Mouse (Mus musculus) heart, embryonic 14.5 days (tissue): ENCODE measurements at regions not wholly inside any gene's neighbourhood (a gene's known extent, or its start where the extent isn't known, plus 50 kb on each side); places are given as distances from the start of the nearest gene placed in this dataset.
"Not testable (repeated sequence)": the region's sequence is repeated elsewhere in the genome, so short reads cannot be mapped to it uniquely, and the experiment has no call there.

Experiments
- ATAC-seq: fragments of 200-750 bp; cut with Nextera tagmentation; 2 replicates; pipeline ENCODE4 v1.8.0; 2017; ENCODE audit warnings: low read depth, moderate TSS enrichment; ENCODE audit not compliant: insufficient number of reproducible peaks, insufficient read depth, low FRiP score
- H3K27ac ChIP-seq, 2 experiments: fragments of 200-500 bp in 1 of 2; fragments of 300-500 bp in 1 of 2; sonication (generic) in 1 of 2; replicated peaks in 1 of 2; 2 replicates each; pipeline ENCODE4 v1.5.1; 2012 to 2014; ENCODE audit warnings: low read depth in 2 of 2, low read length in 2 of 2, control low read depth in 1 of 2, mild to moderate bottlenecking in 1 of 2, mixed read lengths in 1 of 2; ENCODE audit not compliant: control insufficient read depth in 1 of 2, insufficient read depth in 1 of 2
- H3K27me3 ChIP-seq: fragments of 300-500 bp; sonication (generic); 2 replicates; pipeline ENCODE4 v1.6.1; 2014; ENCODE audit warnings: mild to moderate bottlenecking, low read length, control low read depth; ENCODE audit not compliant: control insufficient read depth, insufficient read depth
- H3K36me3 ChIP-seq: fragments of 300-500 bp; sonication (generic); 2 replicates; pipeline ENCODE4 v1.6.1; 2014; ENCODE audit warnings: mild to moderate bottlenecking, control low read depth, low read length, mixed read lengths; ENCODE audit not compliant: control insufficient read depth, insufficient read depth
- H3K4me1 ChIP-seq, 2 experiments: fragments of 200-500 bp in 1 of 2; fragments of 300-500 bp in 1 of 2; sonication (generic) in 1 of 2; 2 replicates each; pipeline ENCODE4 v1.6.1; 2012 to 2014; ENCODE audit warnings: low read length in 2 of 2, control low read depth in 1 of 2, mixed read lengths in 1 of 2; ENCODE audit not compliant: control insufficient read depth in 2 of 2, insufficient read depth in 2 of 2
- H3K4me2 ChIP-seq: fragments of 300-500 bp; sonication (generic); 2 replicates; pipeline ENCODE4 v1.6.1; 2014; ENCODE audit warnings: mild to moderate bottlenecking, low read length
- H3K4me3 ChIP-seq, 2 experiments: fragments of 200-500 bp in 1 of 2; fragments of 300-500 bp in 1 of 2; sonication (generic) in 1 of 2; 2 replicates each; pipeline ENCODE4 v1.5.1; 2012 to 2014; ENCODE audit warnings: low read length in 2 of 2, mild to moderate bottlenecking in 2 of 2, control low read depth in 1 of 2, low read depth in 1 of 2, moderate library complexity in 1 of 2; ENCODE audit not compliant: control insufficient read depth in 1 of 2, insufficient read depth in 1 of 2
- H3K9ac ChIP-seq: fragments of 300-500 bp; sonication (generic); 2 replicates; pipeline ENCODE4 v1.6.1; 2014; ENCODE audit warnings: mild to moderate bottlenecking, low read length
- H3K9me3 ChIP-seq: fragments of 300-500 bp; sonication (generic); 2 replicates; pipeline ENCODE4 v1.6.1; 2016; ENCODE audit warnings: low read length, control low read depth; ENCODE audit not compliant: control insufficient read depth
- WGBS: fragments of 180-500 bp; shearing (Covaris S2); extraction: QIAGEN DNeasy Blood & Tissue Kit; methylation state at CpG from one replicate; pipeline ENCODE4 v1.1.7; 2014; 5-methylcytosine and 5-hydroxymethylcytosine counted together

- H3K9me3 ChIP-seq: no peaks in the 10 kb centered on the region
- H3K27me3 ChIP-seq: no peaks in the 10 kb centered on the region
- no peak for ATAC-seq
- H3K4me2 ChIP-seq: no peak overlapping the region
- H3K27ac ChIP-seq: no peak overlapping the region
- 32% methylated on average over 2 of the region's 2 CpGs for WGBS
- H3K9ac ChIP-seq: no peak overlapping the region
- H3K4me1 ChIP-seq: peaks cover 3 to 6% of the 10 kb centered on the region in 2 experiments; a peak in 2 of 4 replicates
- no peak overlapping the region for H3K4me3 ChIP-seq
- no peaks in the 10 kb centered on the region for H3K36me3 ChIP-seq
Measured at GRCm38 (mm10) chr3:130800016-130800415, 69.8 kb upstream of the Rpl34 start.

- WGBS: 71% methylated on average over 1 of the region's 1 CpGs
- H3K4me1 ChIP-seq, H3K27me3 ChIP-seq, H3K27ac ChIP-seq, H3K4me2 ChIP-seq, H3K9ac ChIP-seq, H3K9me3 ChIP-seq, ATAC-seq, H3K4me3 ChIP-seq, H3K36me3 ChIP-seq: not testable (repeated sequence)
Measured at GRCm38 (mm10) chr3:130797956-130798355, 67.8 kb upstream of the Rpl34 start.

GRCm38 (mm10) chr3:130796531-130796930, 66.3 kb upstream of the Rpl34 start:
- Histone ChIP-seq H3K4me2 (no peak overlapping the region), H3K4me1 (peaks cover 0 to 3% of the 10 kb centered on the region in 2 experiments; a peak in 1 of 4 replicates)
- ATAC-seq: no peak

GRCm38 (mm10) chr3:130795396-130795795, 65.2 kb upstream of the Rpl34 start:
- WGBS: 69% methylated on average over 4 of the region's 4 CpGs
- no peaks in the 10 kb centered on the region for H3K9me3 ChIP-seq
- ATAC-seq: no peak

More at GRCm38 (mm10) chr3:130796531-130796930, 66.3 kb upstream of the Rpl34 start:
- Histone ChIP-seq H3K27me3 (no peaks in the 10 kb centered on the region), H3K27ac (no peak overlapping the region), H3K4me3 (no peak overlapping the region), H3K36me3 (no peaks in the 10 kb centered on the region), H3K9me3 (no peaks in the 10 kb centered on the region), H3K9ac (no peak overlapping the region)
- 54% methylated on average over 8 of the region's 8 CpGs for WGBS

GRCm38 (mm10) chr3:130794142-130794925, 64.1 kb upstream of the Rpl34 start:
- no peaks in the 10 kb centered on the region for H3K36me3 ChIP-seq
- WGBS: 35% methylated on average over 10 of the region's 13 CpGs
- ATAC-seq: no peak

More at GRCm38 (mm10) chr3:130795396-130795795, 65.2 kb upstream of the Rpl34 start:
- Histone ChIP-seq H3K27ac (no peak overlapping the region), H3K4me1 (peaks cover 0 to 3% of the 10 kb centered on the region in 2 experiments; a peak in 1 of 4 replicates), H3K27me3 (no peaks in the 10 kb centered on the region), H3K4me2 (no peak overlapping the region), H3K36me3 (no peaks in the 10 kb centered on the region), H3K4me3 (no peak overlapping the region), H3K9ac (no peak overlapping the region)

GRCm38 (mm10) chr3:130780706-130781240, 50.6 kb upstream of the Rpl34 start:
- no peaks in the 10 kb centered on the region for H3K36me3 ChIP-seq
- WGBS: 74% methylated on average over 11 of the region's 11 CpGs
- H3K27me3 ChIP-seq: no peaks in the 10 kb centered on the region
- no peaks in the 10 kb centered on the region for H3K9me3 ChIP-seq
- H3K4me3 ChIP-seq: no peak overlapping the region
- H3K9ac ChIP-seq: no peak overlapping the region
- no peak overlapping the region for H3K27ac ChIP-seq
- ATAC-seq: no peak
- no peak overlapping the region for H3K4me2 ChIP-seq
- no peaks in the 10 kb centered on the region for H3K4me1 ChIP-seq

More at GRCm38 (mm10) chr3:130794142-130794925, 64.1 kb upstream of the Rpl34 start:
- H3K4me3 ChIP-seq: no peak overlapping the region
- peaks cover 0 to 3% of the 10 kb centered on the region in 2 experiments; a peak in 1 of 4 replicates for H3K4me1 ChIP-seq
- no peaks in the 10 kb centered on the region for H3K9me3 ChIP-seq
- H3K9ac ChIP-seq: no peak overlapping the region
- no peak overlapping the region for H3K27ac ChIP-seq
- no peaks in the 10 kb centered on the region for H3K27me3 ChIP-seq
- no peak overlapping the region for H3K4me2 ChIP-seq
